Mouse (Mus musculus) liver, adult 2 months (tissue): Measurements from ENCODE around the gene Tmem206. TPM values are rescaled to one million over a fixed set of nuclear protein-coding genes. Genes with fewer than 3 reads are reported as not detected.

Experiments used
- DNase-seq: peaks from one replicate; pipeline ENCODE4 v3.0.0-alpha.2; 2011; ENCODE audit warnings: low read depth, low spot score; ENCODE audit errors: extremely low read depth
- H3K27ac ChIP-seq: fragments of 200-500 bp; replicated peaks from 2 replicates; pipeline ENCODE4 v1.5.1; 2012; ENCODE audit warnings: low read depth, mild to moderate bottlenecking, control low read depth, inconsistent platforms, low read length; ENCODE audit not compliant: insufficient read depth
- H3K27me3 ChIP-seq: fragments of 200-500 bp; 2 replicates; pipeline ENCODE4 v1.6.1; 2012; ENCODE audit warnings: mild to moderate bottlenecking, moderate library complexity, low read length, inconsistent platforms; ENCODE audit not compliant: control insufficient read depth, insufficient read depth
- H3K36me3 ChIP-seq: fragments of 200-500 bp; 2 replicates; pipeline ENCODE4 v1.6.1; 2012; ENCODE audit warnings: low read length, inconsistent platforms; ENCODE audit not compliant: control insufficient read depth, insufficient read depth
- H3K4me1 ChIP-seq: fragments of 200-500 bp; 2 replicates; pipeline ENCODE4 v1.6.1; 2011; ENCODE audit warnings: low read length; ENCODE audit not compliant: control insufficient read depth, insufficient read depth
- H3K4me3 ChIP-seq: fragments of 200-500 bp; 2 replicates; pipeline ENCODE4 v1.5.1; 2011; ENCODE audit warnings: low read depth, mild to moderate bottlenecking, control low read depth, low read length, moderate library complexity; ENCODE audit not compliant: insufficient read depth
- H3K79me2 ChIP-seq: fragments of 200-500 bp; 2 replicates; pipeline ENCODE4 v1.6.1; 2012; ENCODE audit warnings: inconsistent platforms, mild to moderate bottlenecking, low read length, moderate library complexity; ENCODE audit not compliant: control insufficient read depth, insufficient read depth
- H3K9ac ChIP-seq: fragments of 200-500 bp; 2 replicates; pipeline ENCODE4 v1.6.1; 2012; ENCODE audit warnings: low read depth, mild to moderate bottlenecking, control low read depth, inconsistent platforms, low read length
- CTCF ChIP-seq: fragments of 200-500 bp; IDR thresholded peaks from 2 replicates; pipeline ENCODE4 v1.5.1; 2011; ENCODE audit warnings: low read depth, low read length, control low read depth
- POLR2A ChIP-seq: fragments of 200-500 bp; IDR thresholded peaks from 2 replicates; pipeline ENCODE4 v1.6.1; 2011; ENCODE audit warnings: low read length, control low read depth; ENCODE audit not compliant: insufficient read depth; ENCODE audit errors: extremely low read depth
- WGBS: fragments of 180-500 bp; shearing (Covaris S2); methylation state at CpG from one replicate; pipeline ENCODE4 v1.1.7; 2018; 5-methylcytosine and 5-hydroxymethylcytosine counted together
- polyA plus RNA-seq: library from polyadenylated mRNA; depleted of rRNA; stranded (reverse); fragments of >200 nt; gene quantifications from 2 replicates; pipeline ENCODE4 v1.2.3, GENCODE M21; 2012; rRNA removed
- total RNA-seq: library from RNA; depleted of rRNA; stranded (reverse); fragments of >200 nt; gene quantifications from 2 replicates; pipeline ENCODE4 v1.2.3, GENCODE M21; 2014; rRNA removed

Tmem206 gene
- total and polyA plus RNA-seq, 2 experiments: 1.0 to 1.5 TPM

GRCm38 (mm10) chr1:191394126-191394525 is 68.4 kb downstream of the Tmem206 start:
- no peak overlapping the region for H3K27ac ChIP-seq
- no peaks in the 10 kb centered on the region for H3K36me3 ChIP-seq
- no peaks in the 10 kb centered on the region for H3K27me3 ChIP-seq
- H3K4me3 ChIP-seq: peak overlapping the region; percentile 41; the same call in 1 of the 2 replicates
- 10% methylated on average over 2 of the region's 2 CpGs for WGBS
- peak overlapping the region; percentile 9; the same call in 1 of the 2 replicates for H3K9ac ChIP-seq
- peak; percentile 80 for DNase-seq
- H3K4me1 ChIP-seq: peaks cover 16% of the 10 kb centered on the region
- peaks cover 26% of the 10 kb centered on the region for H3K79me2 ChIP-seq
- TF ChIP-seq CTCF (no peak), POLR2A (no peak)

- Histone ChIP-seq H3K4me1 (peaks cover 13% of the 10 kb centered on the region), H3K27me3 (no peaks in the 10 kb centered on the region), H3K4me3 (peak overlapping the region; percentile 100), H3K9ac (peak overlapping the region; percentile 59; the same call in 1 of the 2 replicates), H3K36me3 (no peaks in the 10 kb centered on the region), H3K27ac (peak overlapping the region; percentile 25; the same call in 1 of the 2 replicates), H3K79me2 (peaks cover 21% of the 10 kb centered on the region)
- TF ChIP-seq POLR2A (no peak), CTCF (no peak)
- 10% methylated on average over 1 of the region's 1 CpGs for WGBS
- DNase-seq: peak; percentile 79
Observed at GRCm38 (mm10) chr1:191395200-191395599, 69.5 kb downstream of the Tmem206 start.

- H3K4me3 ChIP-seq: peak overlapping the region; percentile 100
- DNase-seq: no peak
- H3K4me1 ChIP-seq: peaks cover 8% of the 10 kb centered on the region
- WGBS: under 1% methylated on average over 43 of the region's 43 CpGs
- no peak for TF ChIP-seq POLR2A
- TF ChIP-seq CTCF: no peak
- H3K27ac ChIP-seq: peak overlapping the region; percentile 100
- H3K27me3 ChIP-seq: no peaks in the 10 kb centered on the region
- H3K79me2 ChIP-seq: peaks cover 19% of the 10 kb centered on the region
- no peaks in the 10 kb centered on the region for H3K36me3 ChIP-seq
- peak overlapping the region; percentile 100 for H3K9ac ChIP-seq
Observed at GRCm38 (mm10) chr1:191395871-191396433, 70.2 kb downstream of the Tmem206 start.

GRCm38 (mm10) chr1:191396446-191396845 is 70.7 kb downstream of the Tmem206 start:
- Histone ChIP-seq H3K4me3 (peak overlapping the region; percentile 100), H3K27me3 (no peaks in the 10 kb centered on the region), H3K9ac (peak overlapping the region; percentile 100), H3K36me3 (no peaks in the 10 kb centered on the region), H3K4me1 (peaks cover 8% of the 10 kb centered on the region), H3K27ac (peak overlapping the region; percentile 100), H3K79me2 (peaks cover 14% of the 10 kb centered on the region)
- no peak for TF ChIP-seq POLR2A
- no peak for TF ChIP-seq CTCF
- WGBS: under 1% methylated on average over 65 of the region's 74 CpGs
- DNase-seq: no peak

DNA sequence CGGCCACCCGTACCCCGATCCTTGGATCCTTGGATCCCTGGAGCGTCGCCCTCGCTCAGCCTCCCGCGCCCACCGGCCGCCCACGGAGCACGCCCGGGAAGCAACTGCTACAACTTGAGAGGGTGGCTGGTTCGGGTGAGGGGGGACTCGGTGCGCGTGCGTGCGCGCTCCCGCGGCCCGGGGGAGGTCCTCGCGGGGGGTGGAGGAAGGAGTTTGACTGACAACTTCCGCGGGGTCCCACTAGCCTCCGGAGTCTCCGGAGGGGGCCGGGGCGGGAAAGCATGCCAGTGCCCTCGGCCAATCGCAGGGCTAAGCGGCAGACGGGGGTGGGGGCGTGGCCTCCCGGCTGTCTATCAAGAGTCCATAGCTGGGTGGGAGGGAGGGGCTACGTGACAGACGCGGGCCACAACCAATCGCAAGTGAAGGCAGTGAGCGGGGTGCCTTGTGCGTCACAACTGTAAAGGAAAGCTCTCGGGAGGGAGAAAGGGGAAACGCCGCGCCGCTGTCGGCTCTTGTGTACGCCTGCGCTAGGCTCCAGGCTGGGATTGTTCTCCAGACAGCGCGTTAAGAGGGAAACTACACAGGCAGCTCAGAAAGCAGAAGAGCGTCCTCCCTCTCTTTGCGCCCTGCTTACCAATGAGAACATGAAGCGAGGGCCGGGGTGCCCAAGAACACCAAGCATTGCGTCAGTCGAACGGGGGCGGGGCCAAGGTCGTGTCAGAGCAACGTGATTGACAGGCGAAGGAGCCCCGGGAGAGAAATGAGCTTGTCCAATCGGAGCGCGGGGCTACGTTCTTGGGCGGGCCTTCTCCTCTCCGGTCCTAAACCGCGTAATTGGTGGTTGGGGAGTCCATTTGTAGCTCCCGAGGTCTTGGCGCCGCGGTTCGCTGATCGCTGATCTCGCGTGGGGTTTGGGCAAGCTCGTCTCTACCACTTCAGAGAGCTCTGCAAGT is 71.5 kb downstream of the Tmem206 start:
- under 1% methylated on average over 79 of the region's 82 CpGs for WGBS
- Histone ChIP-seq H3K4me1 (peaks cover 4% of the 10 kb centered on the region; the same call in 1 of the 2 replicates), H3K79me2 (peaks cover 12% of the 10 kb centered on the region), H3K36me3 (no peaks in the 10 kb centered on the region), H3K27ac (peak overlapping the region; percentile 100), H3K9ac (peak overlapping the region; percentile 100), H3K4me3 (peak overlapping the region; percentile 100), H3K27me3 (no peaks in the 10 kb centered on the region)
- DNase-seq: peak; percentile 95
- no peak for TF ChIP-seq CTCF
- TF ChIP-seq POLR2A: peak; percentile 95

Other genes starting within 250 kb of the Tmem206 start
- 1.6 and 2.2 TPM in 2 replicates for gene Batf3, start 228.1 kb upstream of the Tmem206 start, total RNA-seq
- gene Batf3, start 228.1 kb upstream of the Tmem206 start, polyA plus RNA-seq: 2.5 and 2.9 TPM in 2 replicates
- not detected in 2 replicates for gene Fam71a, start 161.1 kb upstream of the Tmem206 start, total RNA-seq
- not detected in 2 replicates for gene Fam71a, start 161.1 kb upstream of the Tmem206 start, polyA plus RNA-seq
- 0.55 and 1.1 TPM in 2 replicates for gene Atf3, start 107.9 kb upstream of the Tmem206 start, total RNA-seq
- 0.55 and 0.81 TPM in 2 replicates for gene Atf3, start 107.9 kb upstream of the Tmem206 start, polyA plus RNA-seq
- 21.0 and 24.3 TPM in 2 replicates for gene Nenf, start 7.7 kb upstream of the Tmem206 start, total RNA-seq
- 22.2 and 31.5 TPM in 2 replicates for gene Nenf, start 7.7 kb upstream of the Tmem206 start, polyA plus RNA-seq
- 149 and 170 TPM in 2 replicates for gene Ppp2r5a, start 77.4 kb downstream of the Tmem206 start, total RNA-seq
- gene Ppp2r5a, start 77.4 kb downstream of the Tmem206 start, polyA plus RNA-seq: 75.3 and 80.3 TPM in 2 replicates
- 0.28 and 0.74 TPM in 2 replicates for gene Dtl, start 249.6 kb downstream of the Tmem206 start, total RNA-seq
- gene Dtl, start 249.6 kb downstream of the Tmem206 start, polyA plus RNA-seq: 0.07 TPM in 2 replicates
- gene Ints7, start 249.7 kb downstream of the Tmem206 start, total RNA-seq: 10.9 and 11.7 TPM in 2 replicates
- 9.4 and 9.5 TPM in 2 replicates for gene Ints7, start 249.7 kb downstream of the Tmem206 start, polyA plus RNA-seq